Mouse (Mus musculus) ovary, postnatal 36 days (tissue): Measurements from ENCODE around the gene Gm10721.
A peak's percentile ranks its signal among the peaks of the same experiment; 100 is the strongest.
"Not testable (repeated sequence)": the region's sequence is repeated elsewhere in the genome, so short reads cannot be mapped to it uniquely, and the experiment has no call there.

Experiments used
- DNase-seq: peaks from one replicate; pipeline ENCODE4 v3.0.0; 2022; ENCODE audit warnings: low spot score, mixed read lengths

The Gm10721 gene

GRCm38 (mm10) chr9:3025653-3026052, 12.7 kb downstream of the Gm10721 start:
- DNase-seq = peak; percentile 12

GRCm38 (mm10) chr9:3026136-3026535, 13.2 kb downstream of the Gm10721 start:
- DNase-seq = not testable (repeated sequence)

GRCm38 (mm10) chr9:3026741-3027140, 13.8 kb downstream of the Gm10721 start:
- DNase-seq = not testable (repeated sequence)

- not testable (repeated sequence) for DNase-seq
These were observed 14.3 kb downstream of the Gm10721 start for GRCm38 (mm10) chr9:3027200-3027599.

GRCm38 (mm10) chr9:3029276-3030000, 16.5 kb downstream of the Gm10721 start:
- not testable (repeated sequence) for DNase-seq

GRCm38 (mm10) chr9:3030677-3031318, 17.9 kb downstream of the Gm10721 start:
- not testable (repeated sequence) for DNase-seq

- not testable (repeated sequence) for DNase-seq
These were observed 21.4 kb downstream of the Gm10721 start, which contains the start of gene Gm17535 for GRCm38 (mm10) chr9:3034299-3034698. Gene Gm17535, plus strand, starts transcription at chr9:3034599.

- DNase-seq = not testable (repeated sequence)
These were observed 23.6 kb downstream of the Gm10721 start, which contains the start of gene Gm10715 for GRCm38 (mm10) chr9:3036577-3036976. Gene Gm10715, plus strand, starts transcription at chr9:3036877.

GRCm38 (mm10) chr9:3038161-3038560, 25.2 kb downstream of the Gm10721 start:
- not testable (repeated sequence) for DNase-seq
